Mouse (Mus musculus): Measurements from ENCODE around the gene Ciita. TPM values are rescaled to one million over a fixed set of nuclear protein-coding genes. Genes with fewer than 3 reads are reported as not detected.

The Ciita gene
- total RNA-seq, 2 experiments from 2014 or later: 2.7 TPM; not detected in 1

- ATAC-seq (replicated peaks; ENCODE audit: low FRiP score, poor library complexity, severe bottlenecking): no peak
Observed at GRCm38 (mm10) chr16:10508691-10509090, 28.8 kb downstream of the Ciita start.

GRCm38 (mm10) chr16:10510477-10511133 lies 30.7 kb downstream of the Ciita start:
- ATAC-seq (replicated peaks; ENCODE audit: low FRiP score, poor library complexity, severe bottlenecking): no peak

- ATAC-seq (replicated peaks; ENCODE audit: low FRiP score, poor library complexity, severe bottlenecking): no peak
Observed at GRCm38 (mm10) chr16:10511134-10511520, 31.3 kb downstream of the Ciita start.

- no peak for ATAC-seq (replicated peaks; ENCODE audit: low FRiP score, poor library complexity, severe bottlenecking)
Observed at GRCm38 (mm10) chr16:10515953-10516572, 36.2 kb downstream of the Ciita start.

- ATAC-seq (replicated peaks; ENCODE audit: low FRiP score, poor library complexity, severe bottlenecking): no peak
Observed at GRCm38 (mm10) chr16:10518030-10518429, 38.2 kb downstream of the Ciita start.

- peak; percentile 61 for ATAC-seq (replicated peaks; ENCODE audit: low FRiP score, poor library complexity, severe bottlenecking)
Observed at GRCm38 (mm10) chr16:10520908-10521614, 41.2 kb downstream of the Ciita start.

GRCm38 (mm10) chr16:10522811-10523210 lies 43.0 kb downstream of the Ciita start:
- no peak for ATAC-seq (replicated peaks; ENCODE audit: low FRiP score, poor library complexity, severe bottlenecking)

- ATAC-seq (replicated peaks; ENCODE audit: low FRiP score, poor library complexity, severe bottlenecking): no peak
Observed at GRCm38 (mm10) chr16:10523650-10524049, 43.8 kb downstream of the Ciita start.

- ATAC-seq (replicated peaks; ENCODE audit: low FRiP score, poor library complexity, severe bottlenecking): no peak
Observed at GRCm38 (mm10) chr16:10524866-10525609, 45.2 kb downstream of the Ciita start.

GRCm38 (mm10) chr16:10525610-10525980 lies 45.7 kb downstream of the Ciita start:
- ATAC-seq (replicated peaks; ENCODE audit: low FRiP score, poor library complexity, severe bottlenecking): no peak

- no peak for ATAC-seq (replicated peaks; ENCODE audit: low FRiP score, poor library complexity, severe bottlenecking)
Observed at GRCm38 (mm10) chr16:10527046-10527644, 47.3 kb downstream of the Ciita start.

GRCm38 (mm10) chr16:10528382-10528781 lies 48.5 kb downstream of the Ciita start:
- ATAC-seq (replicated peaks; ENCODE audit: low FRiP score, poor library complexity, severe bottlenecking): no peak

- no peak for ATAC-seq (replicated peaks; ENCODE audit: low FRiP score, poor library complexity, severe bottlenecking)
Observed at GRCm38 (mm10) chr16:10530179-10530578, 50.3 kb downstream of the Ciita start.

- no peak for ATAC-seq (replicated peaks; ENCODE audit: low FRiP score, poor library complexity, severe bottlenecking)
Observed at GRCm38 (mm10) chr16:10533781-10534180, 53.9 kb downstream of the Ciita start.

GRCm38 (mm10) chr16:10534567-10534966 lies 54.7 kb downstream of the Ciita start:
- no peak for ATAC-seq (replicated peaks; ENCODE audit: low FRiP score, poor library complexity, severe bottlenecking)

GRCm38 (mm10) chr16:10536323-10536722 lies 56.5 kb downstream of the Ciita start:
- no peak for ATAC-seq (replicated peaks; ENCODE audit: low FRiP score, poor library complexity, severe bottlenecking)

- no peak for ATAC-seq (replicated peaks; ENCODE audit: low FRiP score, poor library complexity, severe bottlenecking)
Observed at GRCm38 (mm10) chr16:10536961-10537360, 57.1 kb downstream of the Ciita start.

- no peak for ATAC-seq (replicated peaks; ENCODE audit: low FRiP score, poor library complexity, severe bottlenecking)
Observed at GRCm38 (mm10) chr16:10540763-10541597, 61.1 kb downstream of the Ciita start.

GRCm38 (mm10) chr16:10541598-10541930 lies 61.7 kb downstream of the Ciita start:
- no peak for ATAC-seq (replicated peaks; ENCODE audit: low FRiP score, poor library complexity, severe bottlenecking)

Measured in erythroblast, adult 5-6 weeks (primary cell).